Mouse (Mus musculus): ENCODE results near the gene Ube2h.

Ube2h gene

DNA sequence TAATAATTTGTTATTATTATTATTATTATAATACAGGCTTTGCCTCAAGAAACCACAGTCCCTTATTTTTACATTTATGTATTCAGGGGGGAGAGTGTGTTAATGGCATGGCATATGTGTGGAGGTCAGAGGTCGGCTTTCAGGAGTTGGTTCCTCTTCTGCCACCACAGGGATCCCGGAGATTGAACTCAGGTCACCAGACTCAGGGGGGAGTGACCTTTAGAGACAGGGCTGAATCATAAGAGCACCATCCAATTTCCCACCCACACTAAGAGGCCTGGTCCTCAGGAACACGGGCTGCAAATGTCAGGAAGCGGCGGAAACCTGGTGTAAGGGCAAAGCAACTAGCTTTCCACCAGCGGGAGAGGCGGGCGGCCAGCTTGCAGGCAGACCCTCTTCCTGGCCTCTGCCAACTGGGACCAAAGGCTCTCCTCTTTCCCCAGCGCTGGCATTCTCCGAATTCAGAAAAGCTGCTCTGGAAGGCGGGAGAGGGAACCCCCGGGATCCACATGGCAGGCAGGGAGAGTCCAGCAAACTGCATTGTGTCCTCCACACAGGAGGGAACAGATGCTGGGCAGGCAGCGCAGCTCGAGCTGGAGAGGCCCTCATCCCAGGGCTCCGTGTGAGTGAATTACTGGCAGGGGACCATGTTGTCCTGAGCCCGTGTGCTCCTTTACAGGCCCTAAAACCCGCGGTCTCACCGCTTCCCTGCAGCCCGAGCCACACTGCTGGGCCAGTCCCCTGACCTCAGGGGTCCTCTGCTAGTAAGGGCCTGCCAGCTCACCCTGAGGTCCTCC is 99.8 kb downstream of the Ube2h start:
- no peak for DNase-seq (ENCODE audit: low read depth)

DNA sequence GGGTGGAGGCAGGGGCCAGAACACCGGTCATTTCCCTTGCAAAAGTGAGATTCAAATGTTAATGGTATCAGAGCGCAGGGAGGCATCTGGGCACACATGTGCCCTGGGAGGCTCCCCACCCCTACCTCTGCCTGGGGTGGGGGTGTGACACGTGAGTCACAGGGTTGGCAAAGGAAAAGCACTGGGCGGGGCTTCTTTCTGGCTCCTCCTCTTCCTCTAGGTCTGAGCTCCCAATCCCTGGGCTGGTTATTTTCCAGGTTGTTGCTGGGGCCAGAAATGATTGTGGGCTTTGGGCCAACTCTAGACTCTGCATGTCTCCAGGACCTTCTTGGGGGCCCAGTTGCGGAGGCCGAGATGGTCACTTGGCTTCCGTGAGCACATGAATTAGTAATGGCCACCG is 108.2 kb downstream of the Ube2h start:
- DNase-seq (ENCODE audit: low read depth) = no peak

DNA sequence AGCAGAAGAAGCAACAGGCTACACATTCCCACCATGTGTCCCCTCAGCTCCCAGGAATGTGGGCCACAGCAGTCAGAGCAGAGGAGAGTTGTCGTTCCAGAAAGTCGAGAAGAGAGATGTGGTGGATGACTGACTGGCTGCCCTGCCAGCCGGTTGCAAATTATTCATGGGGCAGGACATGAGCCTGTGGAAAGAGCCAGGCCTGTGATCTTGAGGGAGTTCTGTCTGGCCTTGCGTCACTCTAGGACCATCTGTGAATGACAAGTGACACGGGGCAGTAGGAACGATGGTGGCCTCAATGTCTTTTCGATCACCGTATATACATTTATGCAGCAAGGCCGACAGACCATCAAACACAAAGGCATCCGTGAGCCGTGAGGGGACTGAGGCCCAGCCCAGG is 108.7 kb downstream of the Ube2h start:
- no peak for DNase-seq (ENCODE audit: low read depth)

DNA sequence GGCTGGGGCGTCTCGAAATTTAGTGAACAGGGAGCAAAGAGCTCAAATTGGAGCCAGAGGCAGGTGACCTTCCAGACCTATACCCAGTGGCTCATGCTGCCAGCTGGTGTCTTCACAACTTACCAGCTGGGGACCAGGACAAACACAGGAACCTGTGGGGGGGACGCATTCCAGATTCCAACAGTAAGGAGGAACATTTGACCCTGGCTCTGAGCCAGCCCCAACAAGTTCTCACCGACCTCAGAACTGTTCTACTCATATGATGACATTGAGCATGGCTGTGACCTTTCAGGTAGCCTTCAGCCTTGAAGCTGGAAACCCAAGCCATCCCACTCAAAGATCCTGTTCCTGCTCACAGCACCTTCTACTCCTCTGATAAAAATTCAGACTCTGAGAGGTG is 120.7 kb downstream of the Ube2h start:
- DNase-seq (ENCODE audit: low read depth) = no peak

DNA sequence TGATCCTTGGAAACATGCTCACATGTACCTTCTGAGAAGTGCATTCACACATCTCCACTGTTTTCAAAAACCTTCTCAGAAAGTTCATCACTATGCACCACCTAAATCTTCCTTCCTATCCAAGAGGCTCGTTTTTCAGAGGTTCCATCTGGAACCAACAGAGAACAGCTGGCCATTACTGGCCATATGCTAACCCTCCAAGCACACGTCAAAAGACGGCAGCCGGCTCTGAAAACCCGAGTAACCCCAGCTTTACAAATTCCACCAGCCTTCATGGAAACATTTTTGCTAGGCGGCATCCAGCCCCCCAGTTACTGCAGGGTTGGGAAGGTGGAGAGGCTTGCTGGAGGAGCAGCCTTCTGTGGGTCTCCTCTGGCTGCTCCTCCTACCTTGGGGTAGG is 122.3 kb downstream of the Ube2h start:
- DNase-seq (ENCODE audit: low read depth) = no peak

DNA sequence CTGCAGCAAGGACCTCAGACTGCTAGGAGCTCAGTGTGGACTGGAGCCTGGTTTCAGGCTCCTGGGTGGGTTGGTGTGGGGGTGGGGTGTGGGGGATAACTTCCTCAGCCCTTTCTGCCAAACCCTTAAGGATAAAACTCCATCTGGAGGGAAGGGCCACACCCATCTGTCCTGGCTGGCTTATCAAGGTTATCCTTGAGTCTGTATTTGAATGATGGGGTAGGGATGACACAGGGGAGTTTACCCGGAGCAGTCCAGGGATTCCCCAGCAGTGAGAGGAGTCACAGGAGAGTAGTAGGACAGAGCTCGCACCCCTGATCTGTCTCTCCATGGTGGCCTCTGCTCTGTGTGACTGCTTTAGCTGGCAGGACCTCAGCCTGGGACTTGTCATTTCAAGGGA is 124.0 kb downstream of the Ube2h start:
- DNase-seq (ENCODE audit: low read depth) = no peak

DNA sequence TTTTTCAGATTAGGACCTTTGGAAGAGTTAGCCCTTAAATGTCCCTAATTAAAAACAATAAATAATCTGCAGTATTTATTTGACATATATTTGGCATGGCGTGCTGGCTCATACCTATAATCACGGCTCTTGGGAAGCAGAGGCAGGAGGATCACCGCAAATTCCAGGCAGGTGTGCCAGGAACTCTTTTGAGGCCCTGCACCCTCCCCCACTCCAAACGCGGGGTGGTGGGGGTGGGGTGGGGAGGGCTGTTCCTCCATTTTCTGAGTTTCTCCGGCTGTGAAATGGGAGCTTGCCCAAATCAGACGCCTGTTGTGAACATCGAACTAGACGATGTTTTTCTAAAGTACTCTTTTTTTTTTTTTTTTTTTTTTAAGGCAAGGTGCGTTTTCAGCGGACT is 125.3 kb downstream of the Ube2h start:
- DNase-seq (ENCODE audit: low read depth) = no peak

DNA sequence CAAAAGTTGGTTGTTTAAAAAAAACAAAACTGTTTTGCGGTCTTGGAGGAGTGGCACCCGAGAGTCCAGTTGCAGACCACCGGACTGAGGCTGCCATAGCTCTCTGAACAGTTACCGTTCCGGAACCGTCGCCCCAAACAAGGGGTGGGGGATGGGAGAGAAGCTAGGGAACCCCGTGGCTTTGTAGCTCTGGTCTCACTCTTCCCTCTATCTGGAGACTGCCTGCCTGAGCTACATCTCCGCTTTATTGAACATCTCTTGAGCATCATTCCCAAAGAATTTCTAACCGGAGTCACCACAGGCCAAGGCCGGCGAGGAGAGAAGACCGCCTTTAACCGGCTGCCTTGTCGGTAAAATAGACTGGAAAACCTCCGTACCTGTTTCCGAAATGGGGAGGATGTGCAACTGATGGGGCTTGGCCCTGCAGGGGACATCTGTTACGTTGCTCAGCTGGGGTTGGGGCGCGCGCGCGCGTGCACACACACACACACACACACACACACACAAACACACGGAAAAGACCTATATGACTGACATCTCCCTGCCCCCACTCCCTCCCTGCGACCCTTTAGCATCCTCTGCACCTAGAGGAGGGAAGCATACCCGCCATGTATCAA is 126.2 kb downstream of the Ube2h start:
- no peak for DNase-seq (ENCODE audit: low read depth)

DNA sequence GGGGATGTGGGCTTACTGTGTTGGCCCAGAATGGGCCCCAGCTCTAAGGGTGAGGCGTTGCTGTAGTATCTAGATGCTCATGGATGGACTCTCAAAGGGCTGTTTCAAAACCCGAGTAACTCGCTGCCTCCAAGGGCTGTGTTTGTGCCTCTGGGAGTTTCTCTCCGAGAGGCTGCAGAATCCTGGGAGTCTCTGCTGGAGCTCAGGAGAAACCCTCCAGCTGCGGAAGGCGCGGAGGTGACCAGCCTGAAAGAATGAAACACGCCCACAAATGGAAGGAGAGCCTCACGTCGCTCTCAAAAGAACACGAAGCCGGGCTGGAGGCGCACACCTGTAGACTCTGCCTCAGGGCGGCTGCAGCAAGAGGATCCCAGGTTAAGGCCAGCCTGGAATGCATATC is 127.0 kb downstream of the Ube2h start:
- no peak for DNase-seq (ENCODE audit: low read depth)

DNA sequence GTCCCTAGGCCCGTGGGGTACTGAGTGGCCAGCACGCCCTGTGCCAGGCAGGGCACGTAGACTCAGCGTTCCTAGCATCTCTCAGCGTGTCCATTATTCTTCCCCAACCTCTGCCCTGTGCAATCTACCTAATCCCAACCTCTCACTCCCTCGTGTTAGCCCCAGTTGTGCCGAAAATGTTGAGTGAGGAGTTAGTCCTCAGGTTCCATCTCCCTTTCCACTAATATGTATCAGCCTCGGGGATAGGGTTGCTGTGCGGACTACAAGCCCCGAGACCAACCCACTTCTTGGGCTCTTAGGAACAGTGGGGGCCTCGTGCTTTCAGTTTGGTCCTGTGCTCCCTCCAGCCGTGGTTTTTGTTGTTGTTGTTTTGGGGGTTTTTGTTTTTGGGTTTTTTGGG is 127.8 kb downstream of the Ube2h start:
- DNase-seq (ENCODE audit: low read depth) = no peak

DNA sequence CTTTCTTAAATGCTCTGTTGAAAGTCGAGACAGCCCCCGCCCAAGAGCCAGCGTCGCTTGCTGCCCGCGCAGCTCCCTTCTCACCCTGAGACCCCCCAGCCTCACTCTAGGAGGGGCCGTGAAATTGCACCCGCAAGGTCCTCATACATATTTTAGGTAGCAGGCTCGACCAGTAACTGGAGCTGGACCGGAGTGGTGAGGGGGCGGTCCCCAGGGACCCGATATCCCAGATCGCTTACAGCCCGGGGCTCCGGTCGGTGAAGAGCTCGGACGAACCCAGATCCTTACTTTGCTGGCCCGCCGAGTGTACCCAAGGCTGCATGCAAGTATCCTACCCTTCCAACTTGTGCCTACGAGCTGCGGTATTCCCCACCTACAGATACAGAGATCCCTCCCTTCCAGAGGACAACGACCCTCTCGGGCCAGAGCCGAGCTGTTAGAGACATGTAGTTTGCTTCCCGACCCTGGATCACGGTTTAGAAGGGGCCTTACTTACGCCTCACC is 128.4 kb downstream of the Ube2h start:
- no peak for DNase-seq (ENCODE audit: low read depth)

DNA sequence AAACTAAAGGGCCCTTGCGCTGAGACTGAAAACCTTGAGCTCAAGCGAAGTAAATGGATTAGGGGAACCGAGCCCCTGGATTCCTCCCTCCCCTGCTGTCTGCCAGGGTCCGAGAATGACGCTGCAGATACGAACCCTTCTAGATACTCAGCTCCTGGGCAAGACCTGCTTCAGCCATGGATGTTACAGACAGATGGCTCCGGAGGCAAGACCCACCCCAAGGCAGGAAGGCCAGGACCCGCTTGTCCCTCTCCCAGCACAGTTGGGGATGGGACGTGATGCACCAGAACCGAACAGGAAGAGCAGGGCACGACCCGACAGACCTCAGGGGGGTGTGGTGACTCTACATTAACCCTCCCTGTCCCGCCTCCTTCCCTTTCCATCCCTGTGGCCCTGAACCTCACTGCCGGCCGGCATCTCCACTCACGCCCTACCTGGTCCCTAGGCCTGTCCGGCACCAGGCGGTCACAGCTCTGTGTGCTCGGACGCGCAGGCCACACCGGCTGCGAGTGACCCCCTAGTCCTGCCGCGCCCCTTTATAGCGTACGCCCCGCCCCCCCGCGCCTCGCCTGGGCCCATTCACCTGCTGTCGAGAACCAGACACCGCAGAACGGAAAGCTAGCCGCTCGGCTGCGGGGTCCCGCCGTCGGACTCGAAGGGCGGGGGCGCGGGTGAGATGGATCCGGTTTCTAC is 129.0 kb downstream of the Ube2h start:
- no peak for DNase-seq (ENCODE audit: low read depth)

DNA sequence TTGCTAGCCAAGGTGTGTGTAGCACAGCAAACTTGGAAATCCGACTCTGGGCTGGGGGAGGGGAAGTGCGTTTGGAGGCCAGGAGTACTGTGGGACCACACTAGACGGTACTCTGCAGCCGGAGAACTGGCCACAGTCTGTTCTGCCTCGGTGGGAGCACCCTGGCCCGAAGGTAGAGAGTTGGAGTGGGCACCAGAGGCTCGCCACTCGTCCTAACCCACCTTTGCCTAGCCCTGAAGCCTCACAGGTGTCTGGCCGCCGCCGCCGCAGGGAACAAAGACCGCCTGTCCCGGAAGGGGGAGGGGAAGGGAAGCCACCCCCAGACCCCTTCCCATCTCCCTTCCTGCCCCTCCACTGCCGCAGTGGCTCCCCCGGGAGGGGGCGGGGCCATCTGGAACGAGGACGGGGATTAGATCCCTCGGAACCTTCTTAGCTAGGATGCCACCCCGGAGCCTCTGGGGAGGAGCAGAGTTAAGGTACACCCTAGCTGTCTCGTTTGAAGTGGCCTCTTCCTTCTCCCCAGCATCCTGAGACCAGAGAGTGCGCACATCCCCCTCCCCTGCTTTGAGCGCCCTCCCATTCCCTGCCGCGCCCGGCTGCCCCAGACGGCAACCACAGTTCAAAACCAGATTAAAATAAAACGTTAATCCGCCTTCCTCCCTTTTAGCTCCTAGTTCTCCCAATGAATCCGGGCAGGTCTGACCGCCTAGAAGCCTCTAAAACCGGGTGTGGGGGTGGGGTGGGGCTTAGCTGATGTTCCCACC is 129.7 kb downstream of the Ube2h start:
- no peak for DNase-seq (ENCODE audit: low read depth)

DNA sequence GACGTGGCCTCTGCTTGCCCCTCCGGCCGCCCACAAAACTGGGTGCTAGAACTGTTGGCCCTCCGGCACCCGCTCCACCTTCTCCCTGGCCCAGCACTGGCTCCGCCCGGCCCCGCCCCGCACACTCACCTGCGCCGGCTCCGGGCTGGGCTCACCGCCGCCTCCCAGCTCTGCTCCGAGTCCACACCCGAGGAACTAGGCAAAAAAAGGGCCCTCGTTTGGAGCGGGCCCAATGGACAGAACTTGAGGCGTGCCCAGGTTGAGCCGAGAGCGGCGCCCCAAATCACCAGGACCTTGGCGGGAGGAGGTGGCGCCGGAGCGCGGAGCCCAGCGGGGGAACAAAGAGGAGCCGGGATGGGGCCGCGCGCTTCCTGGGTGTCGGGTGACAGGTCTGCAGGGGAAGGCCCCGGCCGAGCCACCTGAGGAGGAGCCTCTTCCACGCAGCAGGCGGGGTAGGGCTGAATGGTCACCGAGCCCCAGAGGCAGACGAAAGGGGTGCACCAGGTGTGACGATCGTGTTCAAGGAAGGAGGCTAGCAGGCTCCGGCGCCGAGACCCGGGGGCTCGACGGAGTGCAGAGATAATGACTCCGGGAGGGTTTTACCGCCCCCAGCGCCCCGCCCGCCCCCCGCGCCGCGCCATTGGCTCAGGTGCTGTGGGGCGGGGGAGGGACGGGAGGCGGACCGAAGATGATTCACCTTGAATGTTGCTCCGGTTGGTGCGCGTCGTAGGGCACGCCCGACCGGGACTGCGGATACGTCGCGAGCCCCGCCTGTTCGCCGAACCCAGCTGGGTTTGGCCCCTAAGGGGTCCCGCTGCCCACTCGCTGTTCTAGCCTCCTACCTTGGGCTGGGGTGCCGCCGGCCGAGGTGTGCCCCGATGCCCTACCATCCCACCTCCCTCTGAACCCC is 130.5 kb downstream of the Ube2h start:
- DNase-seq (ENCODE audit: low read depth) = peak; percentile 41

DNA sequence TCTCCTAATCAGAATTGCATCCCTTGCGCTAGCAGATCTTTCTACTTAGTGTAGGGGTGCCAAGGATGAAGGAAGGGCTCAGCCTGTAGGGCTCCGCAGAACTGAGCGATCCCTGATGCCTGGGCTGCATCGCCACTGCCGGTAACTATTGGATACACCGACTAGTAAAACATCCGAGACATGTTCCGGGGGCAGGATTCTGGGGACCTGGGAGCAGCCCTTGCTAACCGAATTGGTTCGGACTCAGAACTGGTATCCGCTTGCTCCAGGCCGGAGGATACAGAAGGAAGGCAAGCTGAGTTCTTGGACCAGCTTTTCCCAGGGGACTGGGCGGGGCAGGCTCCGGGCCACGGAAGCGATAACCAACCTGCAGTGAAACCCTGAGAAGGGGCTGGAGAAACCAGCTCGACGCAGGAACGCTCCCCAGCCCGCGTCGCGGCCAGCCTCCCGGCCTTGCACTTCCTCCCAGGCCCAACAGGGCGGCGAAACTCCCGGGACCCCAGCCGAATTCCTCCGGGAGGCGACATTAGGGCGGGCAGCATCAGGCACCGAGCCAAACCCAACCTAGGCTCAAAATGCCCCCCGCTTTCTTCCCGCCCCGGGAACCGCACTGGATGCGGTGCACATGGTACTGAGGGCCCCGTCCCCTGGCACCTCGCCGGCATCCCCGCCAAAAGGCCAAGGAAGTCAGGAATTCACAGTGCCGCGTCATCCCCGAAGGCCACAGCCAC is 131.4 kb downstream of the Ube2h start:
- DNase-seq (ENCODE audit: low read depth) = no peak

DNA sequence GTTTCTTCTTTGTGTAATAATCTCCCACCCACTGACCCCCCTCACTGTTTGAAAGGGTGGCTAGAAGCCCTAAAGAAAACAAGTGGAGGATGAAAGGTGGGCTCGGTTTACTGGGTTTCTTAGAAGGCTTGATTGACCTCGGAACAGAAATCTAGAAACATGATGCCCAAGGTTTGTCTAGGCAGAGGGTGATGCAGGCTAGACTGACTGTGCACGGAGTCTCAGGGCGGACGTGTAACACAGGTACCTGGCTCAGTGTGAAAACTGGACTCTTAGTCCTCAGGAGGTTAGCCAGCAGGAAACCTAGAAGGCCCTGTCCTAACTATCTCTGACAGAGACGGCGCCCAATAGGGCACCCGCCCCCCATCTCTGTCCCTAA is 131.9 kb downstream of the Ube2h start:
- DNase-seq (ENCODE audit: low read depth) = no peak

DNA sequence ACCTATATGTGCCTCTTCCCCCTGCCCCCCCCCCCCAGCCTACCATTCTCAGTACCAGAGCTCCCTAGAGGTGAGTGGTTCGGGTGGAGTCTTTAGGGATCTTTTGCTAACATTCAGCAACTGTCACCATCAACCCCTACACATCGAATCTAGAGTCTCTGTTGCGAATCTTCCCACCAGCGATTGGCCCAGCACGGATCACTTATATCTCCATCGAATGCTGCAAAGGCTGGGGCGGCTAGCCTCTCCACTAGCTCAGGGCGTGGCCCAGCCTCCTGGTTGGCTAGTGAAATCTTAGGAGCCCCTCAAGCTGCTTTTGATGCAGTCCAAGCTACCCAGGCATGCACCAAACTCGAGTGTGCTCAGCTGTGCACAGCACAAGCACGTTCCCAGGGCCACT is 132.4 kb downstream of the Ube2h start:
- DNase-seq (ENCODE audit: low read depth) = no peak

DNA sequence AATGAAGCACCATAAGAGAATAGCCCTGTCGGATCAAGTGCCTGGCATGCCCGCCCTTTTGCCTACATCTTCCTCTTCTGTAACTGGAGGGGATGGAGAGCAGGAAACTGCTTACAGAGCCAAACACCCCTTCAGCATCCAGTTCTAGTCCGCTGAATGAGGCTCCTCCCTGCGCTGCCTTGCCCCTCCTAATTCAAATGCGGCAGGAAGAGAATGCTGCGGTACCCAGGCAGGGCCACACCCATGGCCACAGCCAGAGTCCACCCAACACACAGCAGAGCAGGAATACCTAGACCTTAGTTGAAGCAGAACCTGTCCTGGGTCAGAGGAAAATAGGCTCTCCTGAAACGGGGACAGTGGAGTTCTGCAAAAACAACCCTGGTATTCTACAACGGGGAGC is 133.1 kb downstream of the Ube2h start:
- DNase-seq (ENCODE audit: low read depth) = no peak

DNA sequence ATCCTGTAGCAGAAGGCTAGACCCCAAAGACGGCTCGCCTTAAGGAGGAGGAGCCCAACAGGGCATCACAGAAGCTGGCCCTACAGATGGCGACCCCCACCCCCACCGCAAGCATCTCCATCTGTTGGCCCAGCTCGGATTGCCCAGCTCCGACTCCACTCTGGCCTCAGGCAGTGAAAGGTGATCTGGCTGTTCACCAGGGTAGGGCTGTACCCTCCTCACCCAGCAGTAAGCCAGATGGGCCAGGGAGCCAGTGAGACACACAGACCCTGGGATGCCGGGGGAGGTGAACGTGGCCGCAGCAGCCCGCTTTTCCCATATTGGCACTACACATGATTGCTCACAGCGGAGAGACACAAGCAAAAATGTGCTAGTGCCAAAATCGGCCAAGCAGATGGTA is 135.2 kb downstream of the Ube2h start:
- no peak for DNase-seq (ENCODE audit: low read depth)

DNA sequence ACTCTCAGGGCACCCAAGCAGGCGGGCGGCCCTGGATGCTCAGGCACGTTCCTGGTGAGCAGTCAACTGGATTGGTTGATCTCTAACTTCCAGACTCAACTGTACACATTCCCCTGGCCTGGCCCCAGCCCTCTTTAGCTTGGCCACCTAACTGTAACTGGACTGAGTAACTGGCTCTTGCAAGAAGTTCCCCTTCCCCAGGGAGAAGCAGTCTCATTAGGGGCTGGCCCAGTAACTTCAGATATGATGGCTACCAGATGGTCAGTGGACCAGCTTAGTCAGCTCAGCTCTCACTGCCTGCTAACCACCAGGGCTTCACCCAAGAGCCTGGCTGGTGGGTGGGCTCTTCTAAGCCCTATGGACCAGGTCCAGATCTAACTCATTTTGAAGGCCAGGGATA is 136.1 kb downstream of the Ube2h start:
- no peak for DNase-seq (ENCODE audit: low read depth)

DNA sequence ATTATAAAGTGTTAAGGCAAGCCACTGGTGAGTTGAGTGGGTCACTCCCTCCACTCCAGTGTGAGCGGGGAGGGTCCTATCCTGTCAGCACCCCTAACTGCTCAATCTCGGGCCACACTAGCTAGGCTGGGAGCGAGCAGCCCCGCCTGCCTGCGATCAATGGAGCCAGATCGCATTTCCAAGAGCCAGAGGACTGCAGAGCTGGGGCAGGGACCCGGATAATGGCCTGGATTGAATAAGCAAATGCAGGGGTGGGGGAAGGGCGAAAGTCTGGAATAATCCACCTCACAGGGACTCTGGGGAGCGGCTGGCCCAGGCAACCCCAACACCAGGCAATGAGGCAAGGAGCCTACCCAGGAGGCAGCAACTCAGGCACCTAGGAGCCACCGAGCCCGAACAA is 137.1 kb downstream of the Ube2h start:
- DNase-seq (ENCODE audit: low read depth) = no peak
